Mouse (Mus musculus) layer of hippocampus, adult 18-20 months (tissue): ENCODE measurements around the gene Cdkal1. TPM values are rescaled to one million over a fixed set of nuclear protein-coding genes. Genes with fewer than 3 reads are reported as not detected.

Experiments
- DNase-seq, 2 experiments: peaks; one replicate each; pipeline ENCODE4 v3.0.0; 2022; ENCODE audit warnings: low spot score in 2 of 2
- total RNA-seq, 2 experiments: library from RNA; stranded (reverse); gene quantifications; 2 replicates each; pipeline ENCODE4 v1.2.3; 2021

Gene Cdkal1
- total RNA-seq, 2 experiments from 2014 or later: 26.0 to 26.3 TPM

DNA sequence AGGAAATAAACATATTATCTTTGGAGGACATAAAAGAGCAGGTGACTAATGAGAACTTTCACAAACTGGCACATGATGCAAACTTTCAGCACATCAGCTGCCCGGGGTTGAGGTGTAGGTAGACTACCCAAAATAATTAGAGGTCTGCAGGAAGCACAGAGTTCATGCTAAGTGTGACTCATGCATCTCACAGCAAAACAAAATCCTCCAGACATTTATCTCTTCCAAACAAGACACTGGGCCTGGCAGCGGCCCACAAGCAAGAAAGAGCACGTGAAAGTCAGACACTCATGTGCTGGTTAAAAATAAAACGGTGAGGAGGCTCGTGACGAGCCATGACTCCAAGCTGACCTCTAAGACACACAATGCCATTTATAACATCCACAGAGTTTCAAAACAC, 217.7 kb downstream of the Cdkal1 start:
- DNase-seq: no peak

DNA sequence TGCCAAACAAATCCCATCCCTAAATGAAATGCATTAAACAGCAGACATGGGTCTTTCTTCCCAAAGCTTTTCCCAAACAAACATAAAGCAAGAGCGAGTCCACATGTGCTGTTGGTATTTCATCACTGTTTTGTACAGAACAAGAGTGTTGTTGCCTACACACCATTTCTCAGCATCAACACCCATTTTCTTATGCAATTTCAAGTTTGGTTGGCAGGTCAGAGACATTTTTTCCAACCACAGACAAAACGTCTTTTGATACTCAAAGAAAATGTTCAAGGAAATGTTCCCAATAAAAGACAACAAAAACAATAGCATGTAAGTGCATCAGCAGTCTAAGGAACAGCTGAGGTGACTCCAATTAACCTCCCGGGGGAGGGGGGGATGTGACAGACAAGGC, 219.9 kb downstream of the Cdkal1 start:
- no peak for DNase-seq

DNA sequence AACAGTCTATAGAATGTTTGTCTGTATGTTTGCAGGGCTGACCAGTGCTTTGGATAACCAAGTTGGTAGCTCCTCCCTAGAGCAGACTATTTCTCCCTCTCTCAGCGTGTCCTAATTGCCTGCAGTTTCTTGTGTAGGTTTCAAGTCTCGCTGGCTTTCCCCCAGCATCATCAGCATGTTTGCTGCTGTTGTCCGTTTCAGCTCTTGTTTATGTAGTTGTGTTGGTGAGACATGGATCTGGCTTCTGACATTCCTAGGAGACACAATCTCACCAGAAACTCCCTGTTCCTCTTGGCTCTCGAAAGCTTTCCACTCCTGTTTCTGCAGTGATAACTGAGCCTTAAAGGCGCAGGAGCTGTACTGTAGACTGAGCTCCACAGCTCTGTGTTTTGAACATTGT, 224.1 kb downstream of the Cdkal1 start:
- no peak for DNase-seq

DNA sequence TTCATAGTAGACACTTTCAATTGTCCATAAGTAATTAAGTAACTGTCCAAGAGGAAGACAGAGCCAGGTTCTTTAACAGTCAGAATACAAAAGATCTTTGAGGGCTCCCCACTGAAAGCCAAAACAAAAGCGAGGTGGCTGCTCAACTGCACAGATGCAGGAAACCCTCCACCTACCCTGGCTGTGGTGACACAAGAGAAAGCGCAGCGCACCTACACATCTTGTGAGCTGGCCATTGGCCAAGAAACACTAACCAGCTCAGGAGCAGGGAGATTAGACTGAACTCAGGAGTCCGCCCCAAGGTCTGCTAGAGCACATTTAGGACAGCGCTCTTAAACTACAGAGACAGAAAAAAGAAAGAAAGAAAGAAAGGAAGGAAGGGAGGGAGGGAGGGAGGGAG, 226.9 kb downstream of the Cdkal1 start:
- DNase-seq: no peak

DNA sequence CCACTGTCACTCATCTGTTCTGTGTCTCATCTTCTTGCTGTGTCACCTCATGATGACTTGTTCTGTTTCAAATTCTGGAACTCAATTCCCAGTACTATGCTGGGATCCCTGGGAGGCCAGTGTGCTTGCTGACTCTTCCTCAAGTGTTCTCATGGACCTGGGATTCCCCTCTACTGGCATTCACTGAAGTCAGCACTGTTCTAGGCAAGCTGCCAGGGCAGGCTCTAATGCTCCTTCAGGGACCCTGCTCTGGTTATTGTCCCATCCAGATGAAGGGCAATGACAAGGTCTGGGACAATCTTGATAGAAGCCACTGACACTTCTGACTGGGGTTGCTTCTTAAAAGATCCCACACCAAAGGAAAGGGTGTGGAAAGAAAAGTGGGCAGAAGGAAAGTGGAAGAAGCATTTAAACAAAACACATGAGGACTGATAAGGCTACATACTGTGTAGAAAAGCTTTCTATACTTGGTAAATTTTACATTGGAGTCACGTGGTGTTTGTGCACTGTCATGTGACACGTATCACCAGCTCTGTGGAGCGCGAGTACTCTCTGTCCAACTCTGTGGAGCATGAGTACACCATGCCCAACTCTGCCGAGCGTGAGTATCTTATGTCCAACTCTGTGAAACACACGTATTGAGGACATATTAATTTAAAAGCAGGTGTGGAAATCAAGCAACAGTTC, 227.9 kb downstream of the Cdkal1 start:
- DNase-seq: no peak

DNA sequence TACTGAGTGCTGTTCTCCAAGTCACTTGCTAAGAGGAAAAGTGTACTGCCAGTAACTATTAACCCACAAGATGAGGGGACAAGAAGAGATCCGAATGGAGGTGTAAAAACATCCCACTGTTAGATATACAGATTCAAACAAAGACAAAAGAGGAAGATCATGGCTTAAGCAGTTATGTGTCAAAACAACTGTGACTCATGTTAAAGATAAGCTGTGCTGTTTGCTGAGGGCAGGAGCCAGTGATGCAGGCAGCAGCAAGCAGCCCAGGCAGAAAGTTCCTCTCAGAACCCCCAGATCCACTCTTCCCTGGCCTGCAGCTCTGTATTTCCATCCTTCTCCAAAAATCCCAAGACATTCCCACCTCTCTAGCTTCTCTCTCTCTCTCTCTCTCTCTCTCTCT, 230.5 kb downstream of the Cdkal1 start:
- DNase-seq: no peak

DNA sequence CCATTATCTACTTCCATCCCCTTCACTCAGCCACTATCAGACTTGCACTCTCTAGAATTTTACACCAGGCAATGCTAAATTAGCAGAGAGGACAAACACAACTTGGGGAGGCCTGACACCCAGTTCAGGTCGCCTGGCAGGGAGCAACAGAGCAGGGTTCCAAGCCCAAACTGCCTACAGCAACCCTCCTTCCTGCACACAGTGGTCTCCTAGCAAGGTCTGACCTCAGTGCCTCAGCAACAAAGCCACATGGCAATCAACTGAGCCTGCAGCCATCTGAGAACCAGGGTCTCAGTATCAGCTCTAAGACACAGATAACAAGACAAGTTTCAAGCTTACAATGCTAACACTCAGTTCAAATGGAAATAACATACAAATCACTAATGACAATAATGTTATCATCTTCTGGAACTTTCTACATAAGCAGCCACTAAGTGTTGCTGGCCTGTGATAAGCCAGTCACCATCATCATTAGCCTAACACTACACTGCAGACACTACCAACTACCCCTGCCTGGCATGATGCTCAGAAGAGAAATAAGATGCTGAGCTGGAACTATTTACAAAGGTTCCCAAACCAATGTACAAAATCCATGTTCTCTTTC, 231.7 kb downstream of the Cdkal1 start:
- no peak for DNase-seq

DNA sequence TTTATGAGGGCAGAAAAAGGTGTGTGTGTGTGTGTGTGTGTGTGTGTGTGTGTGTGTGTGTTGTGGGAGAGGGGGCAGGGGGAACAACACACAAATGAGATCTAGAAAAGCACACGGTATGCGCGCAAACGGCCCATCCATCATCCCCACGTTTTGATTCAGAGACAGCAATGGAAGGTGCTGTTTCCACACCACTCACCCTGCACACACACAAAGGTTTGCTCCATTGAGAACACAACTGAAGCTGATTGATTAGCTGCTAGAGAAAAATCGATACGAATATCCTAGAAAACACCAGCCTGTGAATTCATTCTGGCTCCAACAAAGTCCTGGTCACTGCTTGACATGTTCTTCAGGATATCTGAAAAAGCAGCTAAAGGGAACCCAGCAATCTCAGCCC, 233.6 kb downstream of the Cdkal1 start:
- DNase-seq: no peak

DNA sequence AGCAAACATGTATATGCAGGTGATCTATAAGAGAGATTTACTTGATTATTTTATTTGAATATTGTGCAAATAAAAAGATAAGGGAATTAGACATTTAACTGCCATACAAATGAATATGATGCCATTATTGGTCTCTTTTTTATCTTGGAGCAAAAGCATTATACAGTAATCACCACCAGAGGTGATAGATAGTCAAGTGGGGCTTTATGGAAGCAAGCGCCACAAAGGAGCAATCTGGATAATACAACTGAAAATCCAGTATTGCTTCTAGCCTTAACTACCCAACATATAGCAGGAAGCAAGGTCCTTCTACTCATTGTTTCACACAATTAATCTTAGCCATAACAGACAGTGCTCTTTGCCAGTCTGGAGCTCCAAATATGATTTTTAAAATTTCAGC, 234.1 kb downstream of the Cdkal1 start:
- DNase-seq: no peak

DNA sequence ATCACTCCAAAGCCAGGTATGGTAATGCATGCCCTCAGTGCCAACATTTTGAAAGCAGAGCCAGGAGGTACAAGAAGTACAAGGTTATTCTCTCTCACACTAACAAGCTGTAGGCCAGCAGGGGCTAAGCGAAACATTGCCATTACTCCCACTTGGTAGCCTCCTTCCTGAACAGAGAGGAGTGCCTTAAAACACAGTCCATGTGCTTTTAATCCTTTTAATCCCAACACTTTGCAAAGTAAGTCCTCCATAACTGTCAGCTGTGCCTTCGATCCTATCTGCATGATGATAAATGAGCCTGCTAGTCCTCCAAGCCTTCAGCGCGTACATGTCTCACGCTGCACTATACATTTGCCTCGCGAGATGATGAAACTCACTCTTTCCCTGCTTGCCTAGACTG, 234.6 kb downstream of the Cdkal1 start:
- DNase-seq: no peak

DNA sequence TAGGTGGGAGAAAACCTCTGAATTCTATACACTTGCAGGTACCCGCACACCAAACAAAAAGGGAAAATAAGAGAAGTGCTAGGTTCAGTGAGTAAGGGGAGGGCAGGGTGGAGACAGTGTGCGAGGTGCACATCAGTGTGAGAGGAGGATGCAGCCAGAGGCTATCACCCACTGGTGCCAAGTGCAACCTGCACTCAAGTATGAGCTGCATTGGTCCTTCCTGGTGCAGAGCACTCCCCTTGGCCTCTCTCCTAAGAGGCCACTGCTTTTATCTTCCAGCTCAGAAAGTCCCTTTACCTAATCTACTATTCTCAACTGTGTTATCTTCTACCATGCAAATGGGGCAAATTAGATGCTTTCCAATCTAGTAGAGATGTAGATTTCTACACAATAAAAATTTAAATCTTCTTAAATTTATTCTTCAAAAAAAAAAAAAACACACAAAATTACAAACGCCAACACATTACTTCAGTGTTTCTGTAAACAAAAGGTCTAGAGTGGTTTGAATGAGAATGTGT, 238.8 kb downstream of the Cdkal1 start:
- DNase-seq: no peak

DNA sequence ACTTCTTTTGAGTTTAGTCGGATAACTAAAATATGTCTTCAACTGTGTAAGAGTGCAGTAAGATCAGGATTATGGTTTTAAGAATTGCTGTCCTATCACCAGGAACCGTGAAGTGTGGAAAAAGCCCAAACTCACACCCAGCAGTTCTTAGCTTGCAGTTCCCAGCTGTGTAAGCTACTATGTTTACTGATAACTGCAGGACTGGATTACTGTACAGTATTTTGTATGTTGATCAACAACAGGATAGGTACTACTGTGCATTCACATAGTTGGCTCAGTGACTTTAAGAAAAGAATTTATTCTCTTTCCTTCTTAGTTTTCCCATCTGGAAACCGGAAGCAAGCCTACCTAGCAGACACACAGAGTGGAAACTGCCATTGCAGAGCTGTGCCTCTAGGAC, 239.5 kb downstream of the Cdkal1 start:
- no peak for DNase-seq

DNA sequence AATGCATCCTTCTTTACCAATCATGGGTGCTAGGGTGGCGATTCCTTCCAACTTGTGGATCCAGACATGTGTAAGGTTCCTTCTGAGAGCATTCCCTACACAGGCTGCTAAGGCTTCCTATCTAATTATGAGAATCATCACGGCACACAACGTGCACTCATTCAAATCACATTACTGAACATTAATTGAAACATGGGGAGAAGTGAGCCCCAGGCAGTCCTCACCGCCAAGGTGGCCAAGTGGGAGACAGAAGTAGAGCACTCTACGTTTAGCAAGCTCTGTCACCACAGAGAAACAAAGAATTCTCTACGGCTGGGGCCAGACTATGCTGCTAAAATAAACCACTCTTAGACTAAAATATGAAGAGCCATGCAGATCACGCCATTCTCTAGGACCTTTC, 240.4 kb downstream of the Cdkal1 start:
- no peak for DNase-seq

DNA sequence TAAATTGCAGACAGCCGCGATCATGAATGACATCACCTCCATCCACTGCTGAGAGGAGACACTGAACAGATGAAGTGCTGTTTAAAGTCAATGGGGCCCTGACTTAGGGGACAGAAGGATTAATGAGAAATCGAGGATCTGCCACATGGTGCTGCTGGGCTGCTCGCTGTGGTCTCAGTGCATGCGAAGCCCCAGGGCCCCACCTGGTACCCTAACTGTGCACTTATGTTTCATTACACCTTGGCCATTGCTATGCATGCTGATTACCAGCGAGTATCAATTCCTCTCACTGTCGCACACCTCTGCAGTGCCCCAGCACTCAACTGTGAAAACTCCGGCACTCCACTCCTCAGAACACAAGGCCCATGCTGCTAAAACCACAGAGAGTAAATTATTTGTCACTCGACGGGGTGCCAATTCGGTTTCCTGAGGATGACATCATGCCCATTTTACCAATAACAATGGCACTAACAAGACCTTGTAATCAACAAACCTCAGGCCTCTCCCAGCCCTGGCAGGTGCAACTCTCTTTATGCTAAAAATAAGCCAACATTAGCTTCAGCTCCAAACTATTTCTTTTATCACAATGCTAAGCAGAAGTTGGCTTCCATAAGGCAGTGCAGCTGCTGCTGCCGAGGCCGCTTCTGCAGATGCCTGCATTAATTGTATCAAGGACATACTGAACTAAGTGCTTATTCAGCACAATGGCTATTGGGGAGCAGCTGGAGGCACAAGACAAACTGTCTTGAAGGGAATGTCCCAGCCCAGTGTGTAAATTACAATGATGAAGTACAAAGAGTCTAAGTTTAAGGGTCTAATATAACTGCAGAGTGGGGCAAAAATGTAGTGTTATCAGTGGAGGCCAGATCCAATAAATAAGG, 245.2 kb downstream of the Cdkal1 start:
- DNase-seq: peak in 1 of 2 experiments; percentile 27

DNA sequence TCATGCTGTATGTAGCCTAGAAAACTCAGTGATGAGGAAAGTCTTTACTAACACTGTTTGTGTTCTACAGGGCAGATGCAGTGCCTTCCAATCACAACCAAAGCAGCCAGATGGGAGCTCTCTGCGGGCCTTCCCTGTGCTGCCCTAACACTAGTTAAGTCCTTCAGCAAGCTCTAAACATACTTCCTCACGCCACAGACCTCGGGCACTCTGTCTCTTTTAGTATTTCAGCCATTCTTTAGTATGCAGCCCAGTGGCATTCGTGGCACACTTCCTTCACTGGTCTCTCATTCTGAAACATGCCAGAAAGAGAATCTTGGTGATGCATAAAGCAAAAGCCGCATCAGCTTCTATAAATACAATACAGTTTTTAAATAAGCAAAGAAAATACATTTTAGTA, 246.0 kb downstream of the Cdkal1 start:
- no peak for DNase-seq

DNA sequence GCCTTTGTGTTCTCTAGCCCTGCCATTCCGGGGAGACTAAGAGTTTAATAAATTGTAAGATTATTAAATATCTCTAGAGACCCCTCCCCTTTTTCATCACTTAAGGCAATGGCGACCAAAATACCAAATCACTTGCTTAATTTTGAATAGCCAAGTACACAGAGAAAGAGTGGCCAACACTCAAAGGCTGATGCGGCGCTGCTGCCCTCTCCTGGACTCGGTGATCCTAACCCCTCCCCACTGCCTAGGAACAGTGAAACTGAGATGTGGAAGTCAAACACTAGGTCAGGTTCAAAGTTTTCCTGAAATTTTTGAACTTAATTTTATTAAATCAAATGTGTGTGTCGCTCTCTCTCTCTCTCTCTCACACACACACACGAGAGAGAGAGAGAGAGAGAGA, 251.2 kb downstream of the Cdkal1 start:
- peak in 1 of 2 experiments; percentile 72 for DNase-seq

DNA sequence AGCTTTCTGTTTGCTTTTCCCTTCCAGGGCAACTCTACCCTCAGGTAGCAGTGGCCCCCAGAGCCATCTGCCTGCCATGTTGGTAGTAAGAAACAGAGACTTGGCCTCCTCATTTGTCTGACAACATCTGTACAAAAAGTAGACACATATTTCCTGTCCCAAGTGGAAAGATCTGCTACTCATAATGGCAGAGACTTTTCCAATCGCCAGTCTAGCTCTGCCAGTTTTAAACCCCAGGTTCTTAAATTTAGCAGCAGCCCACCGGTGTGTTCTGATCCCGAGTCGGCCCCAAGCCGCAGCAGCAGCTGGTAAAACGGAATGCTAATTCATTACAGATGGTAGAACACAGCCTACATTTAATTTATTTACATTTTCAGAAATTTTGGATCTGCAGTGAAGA, 251.9 kb downstream of the Cdkal1 start:
- no peak for DNase-seq

DNA sequence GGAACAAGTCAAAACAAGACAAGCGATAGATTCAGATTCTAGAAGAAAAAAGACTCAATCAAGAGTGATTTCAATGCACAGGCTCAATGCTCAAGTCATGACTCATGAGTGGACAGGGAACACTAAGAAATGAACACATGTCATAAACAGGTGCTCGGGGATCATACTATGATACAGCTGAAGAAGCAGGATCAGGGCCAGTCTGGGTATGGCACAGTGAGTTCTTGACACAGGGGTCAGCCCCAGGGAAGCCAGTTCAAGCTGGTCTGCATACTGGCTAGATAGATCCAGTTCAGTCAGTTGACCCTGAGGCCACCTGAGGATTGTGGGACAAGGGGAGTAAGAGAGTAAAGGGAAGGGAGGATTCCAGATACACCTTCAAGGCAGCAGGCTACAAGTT, 254.4 kb downstream of the Cdkal1 start:
- DNase-seq: no peak

DNA sequence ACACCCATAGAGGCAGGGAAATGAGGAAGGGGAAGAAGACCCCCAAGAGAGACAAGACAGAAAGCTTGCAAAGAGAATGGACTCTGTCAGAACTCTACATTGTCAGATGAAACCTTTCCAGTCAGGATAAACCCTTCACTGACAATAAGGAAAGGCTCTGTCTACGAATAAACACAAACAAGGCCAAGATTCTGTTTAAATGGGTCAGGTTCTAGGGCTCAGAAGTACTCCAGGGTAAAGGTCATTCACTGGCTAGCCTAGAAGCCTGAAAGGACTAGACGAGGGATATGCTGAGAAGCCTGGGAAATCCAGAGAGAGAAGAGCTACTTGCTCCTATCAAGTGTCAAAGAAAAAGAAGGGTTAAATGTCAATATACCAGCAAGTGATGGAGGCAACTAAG, 255.8 kb downstream of the Cdkal1 start:
- no peak for DNase-seq

DNA sequence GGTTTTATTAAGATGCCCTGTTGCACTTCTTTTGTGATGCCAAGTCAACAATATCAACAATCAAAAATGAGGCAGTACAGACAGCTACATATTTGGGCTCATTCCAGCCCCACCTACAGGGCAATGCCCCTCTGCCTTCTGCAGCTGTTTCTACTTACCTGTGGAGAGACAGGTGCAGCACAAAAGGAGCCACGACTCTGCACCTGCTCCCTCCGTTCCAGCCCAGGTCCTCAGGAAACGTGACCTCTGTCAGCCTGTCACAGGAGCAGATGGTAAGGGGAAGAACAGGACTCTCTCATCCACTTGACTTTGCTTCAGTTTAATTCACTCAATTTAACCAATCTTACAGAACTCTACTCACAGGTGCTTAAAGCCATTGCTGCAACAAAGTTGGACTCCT, 258.7 kb downstream of the Cdkal1 start:
- DNase-seq: no peak

DNA sequence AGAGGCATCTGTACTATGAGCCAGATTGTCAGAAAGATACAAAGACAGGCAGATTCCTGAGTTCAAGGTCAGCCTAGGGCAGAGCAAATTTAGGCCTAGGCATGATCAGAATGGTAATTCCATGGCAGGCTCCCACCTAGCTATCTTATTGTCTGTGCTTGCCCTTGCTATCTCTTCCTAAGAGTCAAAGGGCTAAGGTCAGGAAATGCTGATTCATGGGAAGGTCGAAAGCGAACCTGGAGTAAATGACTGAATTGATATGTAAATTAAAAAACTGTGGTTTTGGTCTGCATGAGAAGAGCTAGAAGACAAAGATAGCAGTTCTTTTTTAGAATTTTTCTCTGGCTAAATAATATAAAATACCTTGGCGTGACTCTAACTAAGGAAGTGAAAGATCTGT, 262.4 kb downstream of the Cdkal1 start:
- no peak for DNase-seq

DNA sequence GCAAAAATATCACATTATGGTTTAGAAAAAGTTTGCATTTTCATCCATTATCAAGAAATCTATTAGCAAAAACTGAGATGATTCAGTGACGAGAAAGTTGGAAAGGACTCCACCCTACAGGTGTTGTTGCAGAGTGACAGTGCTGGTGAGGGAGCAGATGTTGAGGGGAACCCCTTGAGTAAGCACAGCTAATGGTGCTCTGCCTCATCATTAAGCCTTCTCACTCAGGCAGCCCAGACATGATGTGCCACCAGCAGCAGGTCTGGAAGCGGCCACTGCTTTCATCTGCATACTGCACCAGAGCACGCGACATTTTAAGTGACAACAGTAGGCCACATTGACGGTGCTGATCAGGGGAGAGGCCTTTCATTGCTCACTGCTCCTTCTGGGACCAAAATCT, 264.8 kb downstream of the Cdkal1 start:
- DNase-seq: no peak
